Mouse (Mus musculus) spleen, adult 2 months (tissue): ENCODE measurements at regions not wholly inside any gene's neighbourhood (a gene's known extent, or its start where the extent isn't known, plus 50 kb on each side); places are given as distances from the start of the nearest gene placed in this dataset.

Source experiments
- CTCF ChIP-seq: fragments of 200-500 bp; IDR thresholded peaks from 2 replicates; pipeline ENCODE4 v1.5.1; 2011; ENCODE audit warnings: mild to moderate bottlenecking, inconsistent platforms; ENCODE audit not compliant: insufficient read depth, insufficient read length, insufficient replicate concordance; ENCODE audit errors: extremely low read depth
- POLR2A ChIP-seq: fragments of 200-500 bp; IDR thresholded peaks from 2 replicates; pipeline ENCODE4 v1.6.1; 2011; ENCODE audit warnings: low read depth, low read length, inconsistent platforms

DNA sequence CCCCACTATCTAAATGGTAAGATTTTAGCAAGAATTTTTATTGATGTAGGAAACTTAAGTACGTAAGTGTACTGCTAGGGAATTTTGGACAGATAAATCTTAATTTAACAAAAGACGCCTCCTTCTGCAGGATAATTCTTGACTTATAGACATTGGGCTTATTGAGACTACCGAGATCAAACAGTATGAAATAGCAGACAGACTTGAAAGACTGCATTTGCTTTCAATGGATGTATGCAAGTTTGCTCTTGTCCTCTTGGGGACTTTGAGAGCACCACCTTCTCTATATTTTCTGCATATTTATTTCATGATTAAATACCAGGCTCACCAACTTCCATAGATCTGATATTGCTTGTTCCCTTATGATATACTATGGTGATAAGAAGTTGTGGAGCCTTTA is 92.8 kb upstream of the 1700056E22Rik start:
- TF ChIP-seq CTCF (no peak), POLR2A (no peak)
